Mouse (Mus musculus) neural tube, embryonic 14.5 days (tissue): ENCODE measurements at regions not wholly inside any gene's neighbourhood (a gene's known extent, or its start where the extent isn't known, plus 50 kb on each side); places are given as distances from the start of the nearest gene placed in this dataset.

ENCODE experiments used
- ATAC-seq: fragments of 200-750 bp; cut with Nextera tagmentation; 2 replicates; pipeline ENCODE4 v1.8.0; 2017; ENCODE audit warnings: low read depth, mild to moderate bottlenecking, moderate TSS enrichment, moderate library complexity
- H3K27ac ChIP-seq: fragments of 300-500 bp; sonication (generic); 2 replicates; pipeline ENCODE4 v1.5.1; 2014; ENCODE audit warnings: low read depth, mild to moderate bottlenecking, control low read depth, low read length, moderate library complexity, mixed read lengths
- H3K27me3 ChIP-seq: fragments of 300-500 bp; sonication (generic); 2 replicates; pipeline ENCODE4 v1.6.1; 2014; ENCODE audit warnings: low read length; ENCODE audit not compliant: control insufficient read depth, insufficient read depth
- H3K36me3 ChIP-seq: fragments of 300-500 bp; sonication (generic); 2 replicates; pipeline ENCODE4 v1.6.1; 2014; ENCODE audit warnings: low read length, mixed read lengths; ENCODE audit not compliant: control insufficient read depth, insufficient read depth
- H3K4me1 ChIP-seq: fragments of 300-500 bp; sonication (generic); 2 replicates; pipeline ENCODE4 v1.6.1; 2014; ENCODE audit warnings: low read length; ENCODE audit not compliant: control insufficient read depth, insufficient read depth
- H3K4me2 ChIP-seq: fragments of 300-500 bp; sonication (generic); 2 replicates; pipeline ENCODE4 v1.6.1; 2014; ENCODE audit warnings: mild to moderate bottlenecking, low read depth, low read length, control low read depth
- H3K4me3 ChIP-seq: fragments of 300-500 bp; sonication (generic); 2 replicates; pipeline ENCODE4 v1.5.1; 2014; ENCODE audit warnings: low read depth, low read length, control low read depth, mixed read lengths
- H3K9ac ChIP-seq: fragments of 300-500 bp; sonication (generic); replicated peaks from 2 replicates; pipeline ENCODE4 v1.6.1; 2014; ENCODE audit warnings: low read depth, mild to moderate bottlenecking, control low read depth, low read length, mixed read lengths
- H3K9me3 ChIP-seq: fragments of 300-500 bp; sonication (generic); 2 replicates; pipeline ENCODE4 v1.6.1; 2016; ENCODE audit warnings: low read length; ENCODE audit not compliant: control insufficient read depth
- WGBS: fragments of 180-500 bp; shearing (Covaris S2); extraction: QIAGEN DNeasy Blood & Tissue Kit; methylation state at CpG from one replicate; pipeline ENCODE4 v1.1.7; 2014; 5-methylcytosine and 5-hydroxymethylcytosine counted together

GRCm38 (mm10) chr4:56305664-56306330 lies 434.1 kb upstream of the Gm26657 start:
- Histone ChIP-seq H3K36me3 (no peaks in the 10 kb centered on the region), H3K27ac (no peak overlapping the region), H3K4me3 (no peak overlapping the region), H3K4me1 (no peaks in the 10 kb centered on the region), H3K4me2 (no peak overlapping the region), H3K9ac (no peak overlapping the region), H3K27me3 (no peaks in the 10 kb centered on the region), H3K9me3 (no peaks in the 10 kb centered on the region)
- no peak for ATAC-seq
- WGBS = 82% methylated on average over 6 of the region's 6 CpGs

GRCm38 (mm10) chr4:56304275-56304674 lies 435.6 kb upstream of the Gm26657 start:
- Histone ChIP-seq H3K4me1 (no peaks in the 10 kb centered on the region), H3K4me2 (no peak overlapping the region), H3K9me3 (no peaks in the 10 kb centered on the region), H3K4me3 (no peak overlapping the region), H3K36me3 (no peaks in the 10 kb centered on the region), H3K9ac (no peak overlapping the region), H3K27ac (no peak overlapping the region), H3K27me3 (no peaks in the 10 kb centered on the region)
- ATAC-seq = no peak
- WGBS = 42% methylated on average over 2 of the region's 2 CpGs

- Histone ChIP-seq H3K4me3 (no peak overlapping the region), H3K9me3 (no peaks in the 10 kb centered on the region), H3K36me3 (no peaks in the 10 kb centered on the region), H3K4me2 (no peak overlapping the region), H3K27ac (no peak overlapping the region), H3K4me1 (no peaks in the 10 kb centered on the region), H3K9ac (no peak overlapping the region), H3K27me3 (no peaks in the 10 kb centered on the region)
- ATAC-seq = no peak
- WGBS = 84% methylated on average over 2 of the region's 2 CpGs
Observed at GRCm38 (mm10) chr4:56287980-56288379, 451.9 kb upstream of the Gm26657 start.

GRCm38 (mm10) chr4:56284490-56284889 lies 455.4 kb upstream of the Gm26657 start:
- Histone ChIP-seq H3K27ac (no peak overlapping the region), H3K9ac (no peak overlapping the region), H3K9me3 (no peaks in the 10 kb centered on the region), H3K27me3 (no peaks in the 10 kb centered on the region), H3K36me3 (no peaks in the 10 kb centered on the region), H3K4me1 (no peaks in the 10 kb centered on the region), H3K4me3 (no peak overlapping the region), H3K4me2 (no peak overlapping the region)
- 72% methylated on average over 2 of the region's 2 CpGs for WGBS
- no peak for ATAC-seq

- Histone ChIP-seq H3K36me3 (no peaks in the 10 kb centered on the region), H3K4me3 (no peak overlapping the region), H3K27ac (no peak overlapping the region), H3K9me3 (no peaks in the 10 kb centered on the region), H3K27me3 (no peaks in the 10 kb centered on the region), H3K9ac (no peak overlapping the region), H3K4me1 (no peaks in the 10 kb centered on the region), H3K4me2 (no peak overlapping the region)
- 71% methylated on average over 3 of the region's 3 CpGs for WGBS
- ATAC-seq = no peak
Observed at GRCm38 (mm10) chr4:56275836-56276235, 464.0 kb upstream of the Gm26657 start.

DNA sequence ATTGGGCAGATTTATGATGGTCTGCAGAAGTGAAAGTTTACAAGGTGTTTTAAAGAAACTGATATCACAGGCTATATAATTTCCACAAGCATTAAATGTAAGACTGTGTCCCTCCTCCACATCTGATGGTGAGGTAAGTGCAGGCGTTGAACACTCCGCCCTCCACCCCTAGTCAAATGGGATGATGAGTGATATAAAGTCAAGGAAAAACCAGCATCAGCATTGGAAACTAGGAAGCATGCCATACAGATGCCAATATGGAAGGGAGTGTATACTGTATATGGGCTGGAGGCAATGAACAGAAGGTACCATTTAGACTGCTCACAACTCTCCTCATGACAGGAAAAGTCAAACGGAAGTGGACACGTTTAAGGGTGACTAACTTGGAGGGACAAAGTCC lies 468.5 kb upstream of the Gm26657 start:
- Histone ChIP-seq H3K27me3 (no peaks in the 10 kb centered on the region), H3K4me2 (no peak overlapping the region), H3K9ac (no peak overlapping the region), H3K36me3 (no peaks in the 10 kb centered on the region), H3K27ac (no peak overlapping the region), H3K4me1 (no peaks in the 10 kb centered on the region), H3K9me3 (no peaks in the 10 kb centered on the region), H3K4me3 (no peak overlapping the region)
- 93% methylated on average over 4 of the region's 4 CpGs for WGBS
- ATAC-seq = no peak

DNA sequence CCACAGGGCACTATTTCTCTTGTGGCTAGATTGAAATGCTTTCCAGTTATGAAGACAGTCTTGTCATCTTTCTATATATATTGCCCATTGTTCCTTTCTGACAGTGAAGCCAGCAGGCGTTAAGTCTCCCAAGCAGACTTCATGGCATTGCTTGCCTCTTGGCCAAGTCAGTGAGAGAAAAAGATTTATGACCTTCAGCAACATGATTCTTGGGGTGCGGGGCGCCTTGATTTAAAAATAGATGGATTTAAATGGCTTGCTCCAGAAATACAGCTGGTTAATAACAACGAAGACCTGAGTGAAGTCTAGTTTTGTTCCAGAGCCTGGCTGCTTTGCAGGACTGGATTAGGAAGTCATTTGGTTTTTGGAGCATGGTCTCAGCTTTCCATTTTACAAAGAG lies 475.2 kb upstream of the Gm26657 start:
- ATAC-seq = no peak
- no peaks in the 10 kb centered on the region for H3K27me3 ChIP-seq
- no peaks in the 10 kb centered on the region for H3K4me1 ChIP-seq
- no peak overlapping the region for H3K27ac ChIP-seq
- 75% methylated on average over 4 of the region's 4 CpGs for WGBS
- H3K4me3 ChIP-seq = no peak overlapping the region
- no peaks in the 10 kb centered on the region for H3K36me3 ChIP-seq
- no peak overlapping the region for H3K4me2 ChIP-seq
- H3K9ac ChIP-seq = no peak overlapping the region
- H3K9me3 ChIP-seq = no peaks in the 10 kb centered on the region

- H3K9me3 ChIP-seq = no peaks in the 10 kb centered on the region
- no peak overlapping the region for H3K4me3 ChIP-seq
- H3K4me2 ChIP-seq = no peak overlapping the region
- no peak for ATAC-seq
- H3K9ac ChIP-seq = no peak overlapping the region
- no peaks in the 10 kb centered on the region for H3K4me1 ChIP-seq
- H3K36me3 ChIP-seq = no peaks in the 10 kb centered on the region
- no peaks in the 10 kb centered on the region for H3K27me3 ChIP-seq
- H3K27ac ChIP-seq = no peak overlapping the region
Observed at GRCm38 (mm10) chr4:56263822-56264221, 476.0 kb upstream of the Gm26657 start.

GRCm38 (mm10) chr4:56262589-56262988 lies 477.3 kb upstream of the Gm26657 start:
- no peaks in the 10 kb centered on the region for H3K4me1 ChIP-seq
- H3K36me3 ChIP-seq = no peaks in the 10 kb centered on the region
- no peak for ATAC-seq
- no peak overlapping the region for H3K9ac ChIP-seq
- no peaks in the 10 kb centered on the region for H3K9me3 ChIP-seq
- WGBS = 80% methylated on average over 1 of the region's 1 CpGs
- no peak overlapping the region for H3K27ac ChIP-seq
- H3K27me3 ChIP-seq = no peaks in the 10 kb centered on the region
- no peak overlapping the region for H3K4me2 ChIP-seq
- no peak overlapping the region for H3K4me3 ChIP-seq
